Mouse (Mus musculus) heart, postnatal 10 days (tissue): Measurements from ENCODE around the gene Wdr24. TPM values are rescaled to one million over a fixed set of nuclear protein-coding genes. Genes with fewer than 3 reads are reported as not detected.
"Not testable (repeated sequence)": the region's sequence is repeated elsewhere in the genome, so short reads cannot be mapped to it uniquely, and the experiment has no call there.

ENCODE experiments used
- DNase-seq, 2 experiments: peaks; one replicate each; pipeline ENCODE4 v3.0.0; 2021
- intact Hi-C: fragments of 180-260 bp; cut with DNase I; formaldehyde crosslinking; loops from one replicate; pipeline ENCODE4 v1.15.1; 2025
- total RNA-seq, 2 experiments: library from RNA; stranded (reverse); gene quantifications; 2 replicates each; pipeline ENCODE4 v1.2.3; 2021

The Wdr24 gene
- total RNA-seq, 2 experiments from 2014 or later: 10.1 to 12.2 TPM

DNA sequence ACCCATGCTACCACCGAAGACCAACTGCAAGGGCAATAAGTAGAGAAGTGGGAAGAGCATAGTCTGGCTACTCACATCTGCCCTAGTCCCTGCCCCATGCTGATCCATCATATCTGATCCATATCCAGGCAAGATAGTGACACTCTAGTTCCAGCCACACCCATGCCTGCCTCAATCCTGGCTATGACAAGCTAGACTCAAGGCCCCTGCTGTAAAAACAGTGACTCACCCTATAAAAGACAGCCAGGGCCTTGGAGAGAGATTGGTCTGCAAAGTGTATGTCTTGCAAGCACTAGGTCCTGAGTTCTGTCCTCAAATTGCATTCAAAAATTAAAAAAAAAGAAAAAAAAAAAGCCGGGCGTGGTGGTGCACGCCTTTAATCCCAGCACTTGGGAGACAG, 16.9 kb upstream of the Wdr24 start:
- intact Hi-C loops: loop anchor here (10.0 kb wide), 1 partner anchor 212 kb away; no protein-coding TSS in a partner anchor
- DNase-seq: no peak

DNA sequence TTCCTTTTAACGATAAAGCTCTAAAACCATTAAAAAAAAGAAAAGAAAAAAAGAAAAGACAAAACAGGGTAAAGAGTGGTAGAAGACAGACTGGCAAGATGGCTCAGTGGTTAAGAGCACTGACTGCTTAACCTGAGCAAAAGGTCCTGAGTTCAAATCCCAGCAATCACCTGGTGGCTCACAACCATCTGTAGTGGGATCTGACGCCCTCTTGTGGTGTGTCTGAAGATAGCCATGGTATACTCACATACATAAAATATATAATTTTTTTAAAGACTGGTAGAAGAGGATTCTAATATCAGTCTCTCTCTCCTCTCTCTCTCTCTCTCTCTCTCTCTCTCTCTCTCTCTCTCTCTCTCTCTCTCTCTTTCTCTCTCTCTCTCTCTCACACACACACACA, 16.0 kb upstream of the Wdr24 start:
- intact Hi-C loops: loop anchor here (10.0 kb wide), 1 partner anchor 213 kb away; no protein-coding TSS in a partner anchor
- DNase-seq: not testable (repeated sequence)

DNA sequence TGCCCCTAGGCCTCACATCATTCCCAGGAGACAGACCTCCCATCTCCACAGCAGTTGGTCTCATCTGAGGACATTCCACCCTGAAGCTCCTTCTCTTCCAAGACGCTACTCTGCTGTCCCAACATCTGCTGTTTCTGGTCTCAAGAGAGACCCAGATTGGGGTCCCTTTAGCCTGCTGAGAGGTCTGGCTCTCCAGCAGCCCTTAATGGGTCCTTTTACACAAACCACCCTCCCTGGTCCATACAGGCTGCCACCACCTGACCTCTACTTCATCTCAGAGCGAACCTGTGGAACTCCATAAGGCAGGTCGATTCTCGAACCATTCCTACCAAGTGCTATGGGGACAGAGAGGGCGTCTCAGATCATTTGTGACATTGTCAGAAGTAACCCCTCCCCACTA, 15.4 kb upstream of the Wdr24 start:
- intact Hi-C loops: loop anchor here (10.0 kb wide), 1 partner anchor 213 kb away; no protein-coding TSS in a partner anchor
- no peak for DNase-seq

DNA sequence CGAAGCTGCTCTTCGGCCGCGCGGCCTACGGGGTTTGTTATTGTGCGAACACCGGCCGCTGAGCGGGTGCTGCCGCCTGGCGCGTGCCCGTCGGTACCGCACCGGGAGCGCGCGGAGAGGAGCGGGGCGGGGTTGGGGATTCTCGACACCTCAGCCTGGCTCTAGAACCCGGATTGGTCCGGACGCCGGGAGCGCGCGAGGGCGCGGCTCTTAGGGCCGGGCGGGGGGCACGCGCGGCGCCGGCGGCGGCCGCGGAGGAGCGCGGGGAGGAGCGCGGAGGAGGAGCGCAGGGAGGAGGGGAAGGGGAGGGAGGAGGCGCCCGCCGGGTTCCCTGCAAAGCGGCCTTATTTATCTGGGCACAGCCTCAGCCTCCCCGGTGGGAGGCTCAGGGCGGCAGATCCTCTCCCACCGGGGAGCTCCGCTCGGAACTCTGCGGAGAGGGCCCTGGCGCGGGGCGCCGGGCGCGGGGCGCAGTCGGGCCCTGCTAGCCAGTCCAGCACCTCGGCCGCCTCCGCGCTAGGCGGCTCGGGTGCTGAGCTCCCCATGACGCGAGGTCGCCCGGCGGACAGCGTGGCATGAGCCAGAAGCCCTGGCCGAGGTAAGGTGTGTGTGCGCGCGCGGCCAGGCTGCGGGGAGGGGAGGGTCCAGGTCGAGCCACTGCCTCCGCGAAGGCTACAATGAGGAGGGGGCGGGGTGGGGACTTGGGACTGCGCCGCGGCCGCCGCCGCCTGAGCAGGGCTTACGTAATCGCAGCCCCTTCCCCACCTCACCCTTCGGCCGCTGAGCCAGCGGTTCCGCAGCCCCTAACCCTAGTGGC, 14.4 kb upstream of the Wdr24 start, which contains the start of gene Fbxl16:
TSS of gene Fbxl16 (plus strand) at position 297 of the 817 bp plus-strand sequence.
- DNase-seq: peak; percentile 63 to 64
- intact Hi-C loops: loop anchor here (10.0 kb wide), 1 partner anchor 214 kb away; no protein-coding TSS in a partner anchor

DNA sequence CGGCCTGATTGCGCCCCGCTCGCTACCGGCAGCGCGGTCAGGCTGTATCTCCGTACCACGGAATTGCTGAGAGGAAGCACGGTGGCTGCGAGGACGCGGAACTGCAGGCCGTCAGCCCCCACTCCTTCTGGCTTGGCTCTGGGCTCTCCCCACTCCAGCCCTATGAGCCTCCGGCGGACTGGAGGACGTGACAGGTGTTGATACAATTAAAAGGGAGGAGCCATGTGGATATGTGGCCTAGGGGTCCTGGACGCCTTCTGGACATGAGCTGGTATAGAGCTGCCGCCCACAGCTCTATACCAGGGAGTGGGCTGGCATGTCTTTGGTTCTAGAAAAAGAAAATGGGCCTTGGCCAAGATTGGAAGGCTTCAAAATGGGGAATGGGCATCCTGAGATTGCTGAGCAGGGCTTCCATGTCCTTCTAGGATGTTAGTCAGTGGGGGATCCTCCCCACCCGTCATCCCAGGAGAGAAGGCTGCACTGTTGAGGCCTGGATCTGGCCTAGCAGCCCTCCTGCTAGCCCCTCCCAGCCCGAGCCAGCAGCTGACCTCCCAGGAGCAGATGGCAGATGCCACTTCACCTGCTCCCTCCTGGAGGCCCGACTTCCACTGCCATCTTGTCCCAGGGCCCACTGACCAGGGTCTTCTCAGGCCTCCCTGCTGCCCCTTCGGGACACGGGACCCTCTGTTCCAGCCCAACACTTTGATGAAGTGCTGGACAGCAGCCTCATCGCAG, 13.7 kb upstream of the Wdr24 start:
- intact Hi-C loops: loop anchor here (10.0 kb wide), 1 partner anchor 215 kb away; no protein-coding TSS in a partner anchor
- no peak for DNase-seq

DNA sequence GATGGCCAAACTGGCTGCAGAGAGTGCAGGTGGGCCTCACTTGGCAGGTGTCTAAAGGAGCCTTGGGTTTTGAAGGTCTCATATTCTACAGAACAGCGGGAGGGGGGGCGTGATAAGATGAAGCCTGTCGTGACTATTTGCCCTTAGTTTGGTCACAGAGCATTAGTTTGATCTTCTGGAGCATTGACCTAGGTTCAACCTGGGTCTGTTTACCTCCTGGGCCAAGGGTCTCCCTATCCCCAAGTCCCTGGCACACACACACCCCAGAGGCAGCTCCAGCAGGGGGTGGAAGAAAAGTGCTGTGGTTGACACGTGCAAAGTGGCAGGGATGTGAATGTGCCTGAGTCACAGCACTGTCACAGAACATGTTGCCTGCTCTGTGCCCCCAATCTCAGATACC, 12.5 kb upstream of the Wdr24 start:
- DNase-seq: no peak
- intact Hi-C loops: no loop called here

DNA sequence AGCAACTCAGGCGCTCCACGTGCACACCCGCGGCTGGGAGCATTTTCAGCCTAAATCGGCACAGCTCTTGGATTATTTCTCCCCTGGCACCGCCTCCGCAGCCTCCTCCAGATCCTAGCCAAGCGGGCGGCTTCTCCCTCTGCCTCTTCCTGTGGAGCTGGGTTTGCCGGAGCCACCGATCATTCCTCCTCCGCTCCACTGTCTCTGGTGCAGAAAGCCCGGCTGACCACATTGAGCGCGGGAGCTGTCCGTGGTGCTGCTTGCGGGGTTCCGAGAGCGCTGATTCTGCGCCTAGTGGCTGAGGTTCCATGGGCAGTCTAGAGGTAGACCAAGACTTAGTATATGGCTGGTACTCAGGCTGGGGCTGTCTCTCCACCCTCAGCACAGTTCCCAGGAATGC, 10.0 kb upstream of the Wdr24 start:
- intact Hi-C loops: no loop called here
- peak; percentile 91 to 96 for DNase-seq

DNA sequence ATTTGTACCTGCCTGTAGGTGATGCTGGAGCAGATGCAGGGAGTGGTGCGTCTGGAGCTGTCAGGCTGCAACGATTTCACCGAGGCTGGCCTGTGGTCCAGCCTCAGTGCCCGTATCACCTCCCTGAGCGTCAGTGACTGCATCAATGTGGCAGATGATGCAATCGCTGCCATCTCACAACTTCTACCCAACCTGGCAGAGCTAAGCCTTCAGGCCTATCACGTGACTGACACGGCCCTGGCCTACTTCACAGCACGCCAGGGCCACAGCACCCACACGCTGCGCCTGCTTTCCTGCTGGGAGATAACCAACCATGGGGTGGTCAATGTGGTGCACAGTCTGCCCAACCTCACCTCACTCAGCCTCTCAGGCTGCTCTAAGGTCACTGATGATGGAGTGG, 5.8 kb upstream of the Wdr24 start:
- no peak for DNase-seq
- intact Hi-C loops: no loop called here

DNA sequence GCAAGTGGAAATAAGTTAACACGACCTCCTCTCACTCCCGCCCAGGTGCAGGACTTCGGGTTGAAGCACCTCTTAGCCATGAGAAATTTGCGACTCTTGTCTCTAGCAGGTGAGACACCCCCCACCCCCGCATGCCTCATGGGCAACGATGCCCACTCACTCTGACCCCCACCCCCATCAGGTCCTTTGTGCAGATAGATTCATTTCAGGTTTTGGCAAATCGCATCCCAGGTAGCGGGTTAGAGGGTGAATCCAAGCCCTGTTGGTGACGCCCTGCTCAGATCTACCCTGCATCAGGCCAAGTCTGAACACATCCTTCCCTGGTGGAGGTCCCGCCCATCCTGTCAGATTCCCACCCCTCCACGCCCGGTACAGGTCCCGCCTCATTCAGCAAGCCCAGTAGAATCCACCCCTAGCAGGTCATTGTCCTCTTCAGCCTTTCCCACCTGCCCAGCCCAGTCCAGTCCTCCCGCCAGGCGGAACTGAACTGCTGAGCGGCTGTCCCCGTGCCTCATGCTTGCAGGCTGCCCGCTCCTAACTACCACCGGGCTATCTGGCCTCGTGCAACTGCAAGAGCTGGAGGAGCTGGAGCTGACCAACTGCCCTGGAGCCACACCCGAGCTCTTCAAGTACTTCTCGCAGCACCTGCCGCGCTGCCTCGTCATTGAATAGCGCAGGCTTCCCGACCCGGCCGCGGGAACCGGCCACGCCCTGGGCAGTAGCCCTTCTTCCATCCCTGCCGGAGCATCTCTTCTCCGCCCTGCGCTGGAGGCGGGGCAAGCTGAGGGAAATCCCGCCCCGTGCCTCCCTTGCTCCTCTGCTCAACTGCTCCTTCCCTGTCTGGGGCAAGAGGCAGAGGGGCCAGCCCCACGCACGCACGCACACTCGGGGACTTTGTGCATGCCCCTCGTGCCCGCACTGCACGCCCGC, 4.3 kb upstream of the Wdr24 start:
- no peak for DNase-seq
- intact Hi-C loops: no loop called here

DNA sequence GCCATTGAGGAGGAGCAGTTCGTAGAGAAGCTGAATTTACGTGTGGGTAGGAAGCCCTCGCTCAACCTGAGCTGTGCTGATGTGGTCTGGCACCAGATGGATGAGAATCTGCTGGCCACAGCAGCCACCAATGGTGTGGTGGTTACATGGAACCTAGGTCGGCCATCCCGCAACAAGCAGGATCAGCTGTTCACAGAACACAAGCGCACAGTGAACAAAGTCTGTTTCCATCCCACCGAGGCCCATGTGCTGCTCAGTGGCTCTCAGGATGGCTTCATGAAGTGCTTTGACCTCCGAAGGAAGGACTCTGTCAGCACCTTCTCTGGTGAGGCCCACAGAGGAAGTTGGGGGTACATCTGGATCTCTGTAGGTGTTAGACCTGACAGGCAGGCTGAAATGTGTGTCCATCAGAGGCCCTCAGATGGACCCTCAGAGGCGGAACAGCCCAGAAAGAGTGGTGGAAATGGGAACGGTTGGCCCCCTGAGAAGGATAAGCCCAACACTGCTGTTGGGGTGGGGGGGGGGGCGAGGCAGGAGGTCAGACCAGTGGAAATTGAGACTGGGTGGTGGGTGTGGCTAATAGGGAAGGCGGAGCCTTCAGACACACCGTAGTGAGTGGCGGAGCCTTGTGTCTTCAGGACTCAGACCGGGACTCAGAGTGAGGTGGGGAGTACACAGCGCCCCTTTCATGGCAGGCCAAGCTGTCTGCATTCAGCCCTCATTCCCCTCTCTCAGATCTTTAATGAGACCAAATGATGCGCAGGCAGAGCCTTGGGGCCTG, 1.1 kb downstream of the Wdr24 start:
- no peak for DNase-seq
- intact Hi-C loops: no loop called here

DNA sequence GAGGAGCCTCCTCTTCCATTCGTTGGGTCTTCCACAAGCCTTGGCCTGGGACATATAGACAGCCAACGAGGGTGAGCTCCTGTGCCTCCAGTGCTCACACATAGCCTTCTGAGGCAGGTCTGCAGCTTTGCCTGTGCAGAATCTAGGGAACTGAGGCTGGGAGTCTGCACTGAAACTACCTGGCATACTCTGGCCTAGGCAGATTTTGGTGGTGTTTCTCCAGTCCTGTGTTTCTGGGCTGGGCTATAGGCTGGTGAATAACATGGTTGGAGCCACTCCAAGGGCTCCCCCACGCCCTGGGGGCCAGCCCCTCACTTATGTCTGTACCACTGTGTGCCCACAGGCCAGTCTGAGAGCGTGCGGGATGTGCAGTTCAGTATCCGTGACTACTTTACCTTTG, 1.9 kb downstream of the Wdr24 start:
- DNase-seq: no peak
- intact Hi-C loops: no loop called here

DNA sequence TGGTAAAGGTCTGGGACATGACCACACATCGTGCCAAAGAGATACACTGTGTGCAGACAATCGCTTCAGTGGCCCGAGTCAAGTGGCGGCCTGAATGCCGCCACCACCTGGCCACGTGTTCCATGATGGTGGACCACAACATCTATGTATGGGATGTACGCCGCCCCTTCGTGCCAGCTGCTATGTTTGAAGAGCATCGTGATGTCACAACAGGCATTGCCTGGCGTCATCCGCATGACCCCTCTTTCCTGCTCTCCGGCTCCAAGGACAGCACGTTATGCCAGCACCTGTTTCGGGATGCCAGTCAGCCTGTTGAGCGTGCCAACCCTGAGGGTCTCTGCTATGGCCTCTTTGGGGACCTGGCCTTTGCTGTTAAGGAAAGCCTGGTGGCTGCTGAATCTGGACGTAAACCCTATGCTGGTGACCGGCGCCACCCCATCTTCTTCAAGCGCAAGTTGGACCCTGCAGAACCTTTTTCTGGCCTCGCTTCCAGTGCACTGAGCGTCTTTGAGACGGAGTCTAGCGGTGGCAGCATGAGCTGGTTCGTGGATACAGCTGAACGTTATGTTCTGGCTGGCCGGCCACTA, 2.6 kb downstream of the Wdr24 start:
- DNase-seq: no peak
- intact Hi-C loops: no loop called here

DNA sequence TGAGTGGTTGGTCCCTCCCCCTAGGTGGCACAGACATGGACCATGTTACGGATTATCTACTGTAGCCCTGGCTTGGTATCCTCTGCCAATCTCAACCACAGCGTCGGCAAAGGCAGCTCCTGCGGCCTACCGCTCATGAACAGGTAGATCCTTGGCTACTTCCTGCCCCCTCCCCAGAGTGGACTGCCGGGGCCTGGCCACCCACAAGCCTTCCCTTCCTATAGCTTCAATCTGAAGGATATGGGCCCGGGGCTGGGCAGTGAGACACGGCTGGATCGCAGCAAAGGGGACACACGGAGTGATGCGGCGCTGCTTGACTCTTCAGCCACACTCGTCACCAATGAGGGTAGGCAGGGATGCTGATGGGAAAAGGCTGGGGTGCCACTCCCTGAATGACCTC, 3.6 kb downstream of the Wdr24 start:
- DNase-seq: no peak
- intact Hi-C loops: no loop called here

DNA sequence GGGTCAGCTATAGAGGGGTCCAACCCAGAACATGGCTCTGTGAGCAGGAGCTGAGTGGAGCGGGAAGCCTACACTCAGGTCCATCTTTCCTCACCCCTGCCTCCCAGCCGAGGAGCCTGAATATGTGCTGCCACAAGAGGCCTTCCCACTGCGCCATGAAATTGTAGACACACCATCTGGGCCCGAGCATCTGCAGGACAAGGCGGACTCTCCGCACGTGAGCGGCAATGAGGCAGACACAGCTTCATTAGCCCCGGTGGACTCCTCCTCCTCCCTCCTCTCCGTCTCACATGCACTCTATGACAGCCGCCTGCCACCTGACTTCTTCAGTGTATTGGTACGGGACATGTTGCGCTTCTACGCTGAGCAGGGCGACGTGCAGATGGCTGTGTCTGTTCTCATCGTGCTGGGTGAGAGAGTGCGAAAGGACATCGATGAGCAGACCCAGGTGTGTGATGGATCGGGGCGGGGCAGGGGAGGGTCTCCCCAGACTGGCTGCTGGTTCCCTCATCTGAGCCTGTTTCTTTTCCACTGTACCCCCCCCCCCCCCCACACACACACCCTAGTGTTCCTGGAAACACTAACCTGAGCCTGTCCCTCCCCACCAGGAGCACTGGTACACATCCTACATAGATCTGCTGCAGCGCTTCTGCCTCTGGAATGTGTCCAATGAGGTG, 4.3 kb downstream of the Wdr24 start:
- DNase-seq: no peak
- intact Hi-C loops: no loop called here

DNA sequence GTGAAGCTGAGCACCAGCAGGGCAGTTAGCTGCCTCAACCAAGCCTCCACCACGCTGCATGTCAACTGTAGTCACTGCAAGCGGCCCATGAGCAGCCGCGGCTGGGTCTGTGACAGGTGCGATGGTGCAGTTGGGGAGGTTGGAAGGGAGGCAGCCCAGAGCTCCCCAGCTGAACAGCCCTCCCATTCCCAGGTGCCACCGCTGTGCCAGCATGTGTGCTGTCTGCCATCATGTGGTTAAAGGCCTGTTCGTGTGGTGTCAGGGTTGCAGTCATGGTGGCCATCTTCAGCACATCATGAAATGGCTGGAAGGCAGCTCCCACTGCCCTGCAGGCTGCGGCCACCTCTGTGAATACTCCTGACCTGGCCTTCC, 4.8 kb downstream of the Wdr24 start:
- no peak for DNase-seq
- intact Hi-C loops: no loop called here

DNA sequence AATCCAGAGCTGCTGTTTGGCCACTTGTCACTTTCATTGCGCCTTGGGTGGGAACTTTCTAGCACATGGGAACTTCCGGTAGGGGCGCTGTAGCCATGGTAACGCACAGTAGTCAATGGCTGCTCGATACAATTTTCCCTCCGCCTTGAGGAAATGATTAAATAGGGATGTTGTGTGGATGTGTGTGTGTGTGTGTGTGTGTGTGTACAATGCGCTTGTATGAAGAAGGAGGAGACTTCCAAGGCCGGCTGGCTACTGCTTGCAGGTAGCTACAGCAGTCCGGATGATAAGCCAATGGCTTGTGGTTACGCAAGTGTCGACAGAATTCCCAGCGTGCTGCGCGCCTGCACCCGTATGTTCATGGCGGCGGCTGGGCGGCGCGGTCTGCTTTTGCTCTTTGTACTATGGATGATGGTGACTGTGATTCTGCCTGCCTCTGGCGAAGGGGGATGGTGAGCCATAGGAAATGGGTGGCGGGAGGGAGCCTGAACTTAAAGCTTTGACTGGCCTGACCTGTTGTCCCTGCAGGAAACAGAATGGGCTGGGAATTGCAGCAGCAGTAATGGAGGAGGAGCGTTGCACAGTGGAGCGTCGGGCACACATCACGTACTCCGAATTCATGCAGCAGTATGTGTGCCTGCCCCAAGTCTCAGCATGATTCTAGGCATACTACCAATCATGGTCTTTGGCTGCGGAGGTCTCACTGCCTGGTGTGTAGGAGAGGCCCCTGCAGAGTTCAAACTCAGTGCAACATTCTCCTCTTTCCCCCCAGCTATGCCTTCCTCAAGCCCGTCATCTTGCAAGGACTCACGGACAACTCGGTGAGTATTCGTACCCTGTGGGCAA, 5.5 kb downstream of the Wdr24 start, which contains the start of gene Jmjd8:
TSS of gene Jmjd8 (plus strand) at position 156 of the 846 bp plus-strand sequence.
- DNase-seq: peak; percentile 83 to 85
- intact Hi-C loops: no loop called here

DNA sequence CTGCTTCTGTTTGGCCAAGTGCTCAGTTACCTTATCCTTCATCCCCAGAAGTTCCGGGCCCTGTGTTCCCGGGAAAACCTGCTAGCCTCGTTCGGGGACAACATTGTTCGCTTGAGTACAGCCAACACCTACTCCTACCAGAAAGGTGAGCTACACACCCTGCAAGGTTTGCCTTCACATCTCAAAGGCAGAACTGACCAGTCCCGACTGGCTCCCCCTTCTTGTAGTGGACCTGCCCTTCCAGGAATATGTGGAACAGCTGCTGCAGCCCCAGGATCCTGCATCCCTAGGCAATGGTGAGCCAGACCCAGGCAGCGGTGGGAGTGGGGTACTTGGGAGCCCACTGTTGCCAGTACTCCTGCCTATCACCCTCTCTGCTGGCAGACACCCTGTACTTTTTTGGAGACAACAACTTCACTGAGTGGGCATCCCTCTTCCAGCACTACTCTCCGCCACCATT, 6.2 kb downstream of the Wdr24 start:
- no peak for DNase-seq
- intact Hi-C loops: no loop called here

DNA sequence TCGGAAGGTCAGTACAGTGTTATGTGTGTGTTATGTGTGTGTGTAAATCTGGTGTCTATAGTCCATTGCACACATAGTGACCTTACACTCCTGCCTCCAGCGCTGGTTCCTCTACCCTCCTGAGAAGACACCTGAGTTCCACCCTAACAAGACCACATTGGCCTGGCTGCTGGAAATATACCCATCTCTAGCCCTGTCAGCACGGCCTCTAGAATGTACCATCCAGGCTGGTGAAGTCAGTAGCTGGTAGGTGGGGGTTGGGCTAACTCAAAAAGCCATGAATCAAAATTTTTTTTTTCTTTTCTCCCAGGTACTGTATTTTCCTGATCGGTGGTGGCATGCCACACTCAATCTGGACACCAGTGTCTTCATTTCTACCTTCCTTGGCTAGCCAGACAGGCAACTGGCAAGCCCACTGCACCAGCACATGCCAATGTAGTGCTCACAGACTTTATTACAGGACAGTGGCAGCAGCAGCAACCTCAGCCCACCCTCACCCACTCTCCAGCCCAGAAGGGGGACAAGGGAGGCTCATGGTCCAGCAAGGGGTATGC, 6.8 kb downstream of the Wdr24 start:
- intact Hi-C loops: no loop called here

More for the DNA sequence above, 6.8 kb downstream of the Wdr24 start:
- DNase-seq: no peak
